Mouse (Mus musculus) adrenal gland (tissue): ENCODE data around the gene Ccdc102a.

Experiments
- intact Hi-C: fragments of 180-260 bp; cut with DNase I; formaldehyde crosslinking; loops from one replicate; pipeline ENCODE4 v1.15.1; 2025

Ccdc102a gene

GRCm38 (mm10) chr8:94922602-94923001 lies 4.7 kb upstream of the Ccdc102a start:
- intact Hi-C loops, result no loop called here

GRCm38 (mm10) chr8:94922176-94922575 lies 4.3 kb upstream of the Ccdc102a start:
- intact Hi-C loops, result no loop called here

- intact Hi-C loops, result no loop called here
Observed at GRCm38 (mm10) chr8:94919256-94919655, 1.4 kb upstream of the Ccdc102a start.

GRCm38 (mm10) chr8:94917352-94917751 lies 546 bp downstream of the Ccdc102a start:
- intact Hi-C loops, result no loop called here

- intact Hi-C loops, result no loop called here
Observed at GRCm38 (mm10) chr8:94916960-94917324, 956 bp downstream of the Ccdc102a start.

- intact Hi-C loops, result no loop called here
Observed at GRCm38 (mm10) chr8:94916311-94916959, 1.5 kb downstream of the Ccdc102a start.

- intact Hi-C loops, result loop anchor here (5.0 kb wide), 1 partner anchor 207 kb away; no protein-coding TSS in a partner anchor
Observed at GRCm38 (mm10) chr8:94914701-94915101, 3.2 kb downstream of the Ccdc102a start.

GRCm38 (mm10) chr8:94914256-94914655 lies 3.6 kb downstream of the Ccdc102a start:
- intact Hi-C loops, result loop anchor here (5.0 kb wide), 1 partner anchor 207 kb away; no protein-coding TSS in a partner anchor

GRCm38 (mm10) chr8:94913061-94913660 lies 4.7 kb downstream of the Ccdc102a start:
- intact Hi-C loops, result loop anchor here (5.0 kb wide), 1 partner anchor 206 kb away; no protein-coding TSS in a partner anchor

GRCm38 (mm10) chr8:94908847-94909246 lies 9.1 kb downstream of the Ccdc102a start:
- intact Hi-C loops, result loop anchor here (2.0 to 5.0 kb wide), 2 partner anchors 32 to 87 kb away; partner anchors contain the start of gene Dok4

GRCm38 (mm10) chr8:94907591-94908300 lies 10.2 kb downstream of the Ccdc102a start:
- intact Hi-C loops, result loop anchor here (2.0 to 5.0 kb wide), 2 partner anchors 31 to 85 kb away; partner anchors contain the start of gene Dok4

- intact Hi-C loops, result loop anchor here (5.0 kb wide), 1 partner anchor 82 kb away; no protein-coding TSS in a partner anchor
Observed at GRCm38 (mm10) chr8:94904450-94905175, 13.3 kb downstream of the Ccdc102a start.

- intact Hi-C loops, result no loop called here
Observed at GRCm38 (mm10) chr8:94903709-94904108, 14.2 kb downstream of the Ccdc102a start.

- intact Hi-C loops, result no loop called here
Observed at GRCm38 (mm10) chr8:94901031-94901430, 16.9 kb downstream of the Ccdc102a start.

GRCm38 (mm10) chr8:94900617-94901016 lies 17.3 kb downstream of the Ccdc102a start:
- intact Hi-C loops, result no loop called here

GRCm38 (mm10) chr8:94899262-94899661 lies 18.6 kb downstream of the Ccdc102a start:
- intact Hi-C loops, result no loop called here

- intact Hi-C loops, result no loop called here
Observed at GRCm38 (mm10) chr8:94892917-94893316, 25.0 kb downstream of the Ccdc102a start.

GRCm38 (mm10) chr8:94888383-94889036 lies 29.4 kb downstream of the Ccdc102a start:
- intact Hi-C loops, result no loop called here

GRCm38 (mm10) chr8:94880742-94881141 lies 37.2 kb downstream of the Ccdc102a start:
- intact Hi-C loops, result no loop called here

- intact Hi-C loops, result loop anchor here (2.0 kb wide), 1 partner anchor 32 kb away; no protein-coding TSS in a partner anchor
Observed at GRCm38 (mm10) chr8:94876820-94877219, 41.1 kb downstream of the Ccdc102a start.
